Mouse (Mus musculus) embryonic facial prominence, embryonic 15.5 days (tissue): ENCODE results near the gene Tcp11. TPM values are rescaled to one million over a fixed set of nuclear protein-coding genes. Genes with fewer than 3 reads are reported as not detected.

Source experiments
- ATAC-seq: fragments of 200-750 bp; cut with Nextera tagmentation; 2 replicates; pipeline ENCODE4 v1.8.0; 2017; ENCODE audit warnings: low read depth, moderate TSS enrichment; ENCODE audit not compliant: insufficient number of reproducible peaks, low FRiP score, low TSS enrichment
- H3K27ac ChIP-seq: fragments of 300-500 bp; sonication (generic); replicated peaks from 2 replicates; pipeline ENCODE4 v1.5.1; 2015; ENCODE audit warnings: mild to moderate bottlenecking, inconsistent platforms
- H3K27me3 ChIP-seq: fragments of 300-500 bp; sonication (generic); 2 replicates; pipeline ENCODE4 v1.6.1; 2015; ENCODE audit warnings: inconsistent platforms
- H3K36me3 ChIP-seq: fragments of 300-500 bp; sonication (generic); 2 replicates; pipeline ENCODE4 v1.6.1; 2015; ENCODE audit warnings: mild to moderate bottlenecking, inconsistent platforms
- H3K4me1 ChIP-seq: fragments of 300-500 bp; sonication (generic); 2 replicates; pipeline ENCODE4 v1.6.1; 2015; ENCODE audit warnings: inconsistent platforms
- H3K4me2 ChIP-seq: fragments of 300-500 bp; sonication (generic); replicated peaks from 2 replicates; pipeline ENCODE4 v1.6.1; 2015; ENCODE audit warnings: mild to moderate bottlenecking, inconsistent platforms
- H3K4me3 ChIP-seq: fragments of 300-500 bp; sonication (generic); replicated peaks from 2 replicates; pipeline ENCODE4 v1.5.1; 2015; ENCODE audit warnings: mild to moderate bottlenecking, inconsistent platforms
- H3K9ac ChIP-seq: fragments of 300-500 bp; sonication (generic); 2 replicates; pipeline ENCODE4 v1.6.1; 2015; ENCODE audit warnings: inconsistent platforms
- H3K9me3 ChIP-seq: fragments of 300-500 bp; sonication (generic); replicated peaks from 2 replicates; pipeline ENCODE4 v1.6.1; 2016; ENCODE audit warnings: inconsistent platforms
- WGBS: fragments of 180-500 bp; shearing (Covaris S2); methylation state at CpG from one replicate; pipeline ENCODE4 v1.1.7; 2015; 5-methylcytosine and 5-hydroxymethylcytosine counted together
- polyA plus RNA-seq: library from polyadenylated mRNA; unstranded; fragments of >200 nt; fragmentation: Nextera tagmentation; extraction: Ambion mirVana; gene quantifications from 2 replicates; pipeline ENCODE4 v1.2.1, GENCODE M21; 2015

Gene Tcp11
- polyA plus RNA-seq, 1 experiment from 2014 or later: 9.0 TPM

GRCm38 (mm10) chr17:28104416-28104815 lies 24.0 kb upstream of the Tcp11 start:
- Histone ChIP-seq H3K9me3 (no peaks in the 10 kb centered on the region), H3K4me2 (no peak overlapping the region), H3K36me3 (no peaks in the 10 kb centered on the region), H3K4me3 (no peak overlapping the region), H3K9ac (no peak overlapping the region), H3K4me1 (peaks cover 12% of the 10 kb centered on the region), H3K27ac (no peak overlapping the region), H3K27me3 (no peaks in the 10 kb centered on the region)
- WGBS: 70% methylated on average over 6 of the region's 6 CpGs
- ATAC-seq: no peak

DNA sequence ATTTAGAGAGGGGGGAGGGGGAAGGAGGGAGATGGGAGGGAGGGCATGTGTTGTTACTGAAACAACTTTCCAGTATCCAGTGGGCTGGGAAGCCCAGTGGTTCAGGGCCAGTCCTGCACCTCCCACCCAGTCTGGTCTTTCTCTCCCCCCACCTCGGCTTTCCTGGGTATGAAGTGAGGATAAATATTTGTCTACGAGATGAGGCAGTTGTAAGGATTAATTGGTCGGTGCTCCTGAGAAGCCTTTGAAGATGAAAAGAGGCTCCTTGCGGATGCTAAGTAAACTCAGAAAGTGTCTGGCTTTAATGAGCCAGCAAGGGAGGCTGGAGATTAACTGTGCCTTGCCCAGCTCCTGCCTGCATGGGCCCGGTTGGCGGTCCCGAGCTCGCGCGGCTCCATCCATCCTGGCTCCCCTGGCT lies 21.5 kb upstream of the Tcp11 start:
- WGBS: 29% methylated on average over 10 of the region's 10 CpGs
- no peak for ATAC-seq
- H3K36me3 ChIP-seq: no peaks in the 10 kb centered on the region
- no peak overlapping the region for H3K4me2 ChIP-seq
- no peak overlapping the region for H3K9ac ChIP-seq
- H3K4me3 ChIP-seq: no peak overlapping the region
- H3K4me1 ChIP-seq: peaks cover 27% of the 10 kb centered on the region
- H3K27me3 ChIP-seq: no peaks in the 10 kb centered on the region
- H3K27ac ChIP-seq: no peak overlapping the region
- no peaks in the 10 kb centered on the region for H3K9me3 ChIP-seq

DNA sequence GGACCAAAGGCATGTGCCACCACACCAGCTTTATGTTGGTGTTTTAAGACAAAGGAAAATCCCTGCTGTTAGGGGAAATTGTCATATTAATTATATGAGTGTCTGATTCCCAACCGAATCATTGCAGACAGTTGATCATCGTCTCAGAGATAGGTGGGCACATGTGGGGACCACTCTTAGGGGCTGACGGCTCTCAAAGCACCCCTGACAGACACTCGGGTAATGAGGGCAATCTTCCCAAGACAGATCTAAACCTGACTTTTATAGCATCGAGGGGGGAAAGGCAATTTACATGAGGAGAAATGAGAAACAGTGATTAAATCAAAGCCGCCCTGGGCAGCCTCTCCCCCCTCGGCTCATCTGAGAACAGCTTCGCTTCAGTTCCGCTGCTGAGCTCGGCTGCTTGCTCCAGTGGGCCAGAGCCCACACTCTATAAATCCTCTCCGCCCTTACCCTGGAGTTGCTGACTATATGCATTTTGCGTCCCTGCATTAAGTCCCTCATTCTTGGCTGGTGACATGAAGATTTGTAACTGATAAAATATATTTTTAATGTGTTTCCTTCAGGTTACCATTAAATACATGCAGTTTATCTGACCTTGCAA lies 20.9 kb upstream of the Tcp11 start:
- H3K27ac ChIP-seq: no peak overlapping the region

GRCm38 (mm10) chr17:28100669-28101068 lies 20.2 kb upstream of the Tcp11 start:
- no peaks in the 10 kb centered on the region for H3K36me3 ChIP-seq
- H3K4me1 ChIP-seq: peaks cover 34% of the 10 kb centered on the region
- no peak overlapping the region for H3K9ac ChIP-seq
- no peak overlapping the region for H3K27ac ChIP-seq
- H3K4me3 ChIP-seq: no peak overlapping the region
- H3K4me2 ChIP-seq: no peak overlapping the region
- WGBS: 83% methylated on average over 1 of the region's 1 CpGs
- ATAC-seq: no peak
- H3K27me3 ChIP-seq: no peaks in the 10 kb centered on the region
- H3K9me3 ChIP-seq: no peaks in the 10 kb centered on the region

More for the DNA sequence above, 20.9 kb upstream of the Tcp11 start:
- Histone ChIP-seq H3K9ac (no peak overlapping the region), H3K27me3 (no peaks in the 10 kb centered on the region), H3K4me3 (no peak overlapping the region), H3K36me3 (no peaks in the 10 kb centered on the region), H3K9me3 (no peaks in the 10 kb centered on the region), H3K4me1 (peaks cover 32% of the 10 kb centered on the region), H3K4me2 (no peak overlapping the region)
- no peak for ATAC-seq
- 27% methylated on average over 12 of the region's 12 CpGs for WGBS

- ATAC-seq: no peak
- no peaks in the 10 kb centered on the region for H3K27me3 ChIP-seq
- 29% methylated on average over 3 of the region's 3 CpGs for WGBS
- H3K36me3 ChIP-seq: no peaks in the 10 kb centered on the region
- H3K9me3 ChIP-seq: no peaks in the 10 kb centered on the region
- no peak overlapping the region for H3K9ac ChIP-seq
- H3K4me2 ChIP-seq: no peak overlapping the region
- H3K4me1 ChIP-seq: peaks cover 34% of the 10 kb centered on the region
- no peak overlapping the region for H3K27ac ChIP-seq
- no peak overlapping the region for H3K4me3 ChIP-seq
Observed at GRCm38 (mm10) chr17:28099086-28099485, 18.6 kb upstream of the Tcp11 start.

DNA sequence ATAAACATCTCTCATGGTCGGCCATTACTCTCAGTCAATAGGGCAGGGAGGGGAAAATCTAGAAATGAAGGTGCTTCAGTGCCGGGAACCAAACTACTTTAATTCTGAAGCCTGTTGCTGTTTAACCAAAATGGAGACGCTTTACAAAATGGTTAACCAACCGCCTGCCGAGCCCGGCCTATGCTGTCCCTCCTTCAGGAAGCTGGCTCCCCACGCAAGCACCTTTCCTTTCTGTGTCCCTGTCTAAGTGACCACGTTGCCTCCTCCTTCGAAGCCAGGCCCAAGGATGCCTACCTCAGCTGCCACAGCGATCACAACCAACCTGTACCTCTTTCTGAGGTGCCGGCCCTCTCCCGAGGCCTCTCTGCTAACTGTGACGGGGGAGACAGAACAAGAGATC lies 16.9 kb upstream of the Tcp11 start:
- Histone ChIP-seq H3K4me3 (no peak overlapping the region), H3K36me3 (no peaks in the 10 kb centered on the region), H3K9ac (no peak overlapping the region), H3K4me1 (peaks cover 34% of the 10 kb centered on the region), H3K27ac (no peak overlapping the region), H3K4me2 (no peak overlapping the region), H3K27me3 (no peaks in the 10 kb centered on the region), H3K9me3 (no peaks in the 10 kb centered on the region)
- 85% methylated on average over 13 of the region's 13 CpGs for WGBS
- ATAC-seq: no peak

GRCm38 (mm10) chr17:28096418-28096817 lies 16.0 kb upstream of the Tcp11 start:
- WGBS: 63% methylated on average over 10 of the region's 10 CpGs
- H3K27ac ChIP-seq: no peak overlapping the region
- peaks cover 26% of the 10 kb centered on the region for H3K4me1 ChIP-seq
- H3K27me3 ChIP-seq: no peaks in the 10 kb centered on the region
- no peaks in the 10 kb centered on the region for H3K36me3 ChIP-seq
- H3K4me2 ChIP-seq: no peak overlapping the region
- no peak for ATAC-seq
- no peaks in the 10 kb centered on the region for H3K9me3 ChIP-seq
- no peak overlapping the region for H3K4me3 ChIP-seq
- H3K9ac ChIP-seq: no peak overlapping the region

DNA sequence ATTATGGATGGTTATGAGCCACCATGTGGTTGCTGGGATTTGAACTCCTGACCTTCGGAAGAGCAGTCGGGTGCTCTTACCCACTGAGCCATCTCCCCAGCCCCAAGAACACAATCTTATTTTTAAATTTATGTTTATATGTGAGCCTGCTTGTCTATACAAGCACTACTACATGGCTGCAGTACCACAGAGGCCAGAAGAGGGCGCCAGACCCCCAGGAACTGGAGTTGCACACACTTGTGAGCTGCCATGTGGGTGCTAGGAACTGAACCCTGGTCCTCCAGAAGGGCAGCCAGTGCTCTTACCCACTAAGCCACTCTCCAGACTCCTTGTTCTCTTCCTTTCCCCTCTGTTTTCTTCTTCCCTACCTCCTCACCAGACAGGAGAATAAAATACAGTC lies 13.4 kb upstream of the Tcp11 start:
- ATAC-seq: no peak
- H3K4me1 ChIP-seq: peaks cover 19% of the 10 kb centered on the region
- 83% methylated on average over 3 of the region's 3 CpGs for WGBS
- H3K4me3 ChIP-seq: no peak overlapping the region
- H3K27me3 ChIP-seq: no peaks in the 10 kb centered on the region
- no peaks in the 10 kb centered on the region for H3K9me3 ChIP-seq
- H3K36me3 ChIP-seq: no peaks in the 10 kb centered on the region
- no peak overlapping the region for H3K27ac ChIP-seq
- H3K4me2 ChIP-seq: no peak overlapping the region
- no peak overlapping the region for H3K9ac ChIP-seq

DNA sequence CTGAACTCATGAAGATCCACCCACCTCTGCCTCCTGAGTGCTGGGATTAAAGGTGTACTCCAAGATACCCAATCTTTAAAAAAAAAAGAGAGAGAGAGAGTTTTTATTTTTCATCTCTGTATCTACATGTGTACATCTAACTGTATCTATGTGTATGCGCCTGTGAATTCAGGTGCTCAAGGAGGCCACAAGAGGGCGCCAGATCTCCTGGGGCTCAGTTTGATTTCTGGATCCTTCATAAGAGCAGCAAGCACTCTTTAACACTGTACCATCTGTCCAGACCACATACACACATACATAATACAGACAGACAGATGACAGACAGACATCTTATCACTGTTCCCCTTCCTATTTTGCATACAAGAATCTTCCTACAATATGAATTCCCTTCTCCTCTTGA lies 11.9 kb upstream of the Tcp11 start:
- no peak overlapping the region for H3K9ac ChIP-seq
- no peak for ATAC-seq
- no peak overlapping the region for H3K27ac ChIP-seq
- 89% methylated on average over 2 of the region's 2 CpGs for WGBS
- no peaks in the 10 kb centered on the region for H3K36me3 ChIP-seq
- no peak overlapping the region for H3K4me3 ChIP-seq
- H3K27me3 ChIP-seq: no peaks in the 10 kb centered on the region
- peaks cover 10% of the 10 kb centered on the region for H3K4me1 ChIP-seq
- no peak overlapping the region for H3K4me2 ChIP-seq
- no peaks in the 10 kb centered on the region for H3K9me3 ChIP-seq

DNA sequence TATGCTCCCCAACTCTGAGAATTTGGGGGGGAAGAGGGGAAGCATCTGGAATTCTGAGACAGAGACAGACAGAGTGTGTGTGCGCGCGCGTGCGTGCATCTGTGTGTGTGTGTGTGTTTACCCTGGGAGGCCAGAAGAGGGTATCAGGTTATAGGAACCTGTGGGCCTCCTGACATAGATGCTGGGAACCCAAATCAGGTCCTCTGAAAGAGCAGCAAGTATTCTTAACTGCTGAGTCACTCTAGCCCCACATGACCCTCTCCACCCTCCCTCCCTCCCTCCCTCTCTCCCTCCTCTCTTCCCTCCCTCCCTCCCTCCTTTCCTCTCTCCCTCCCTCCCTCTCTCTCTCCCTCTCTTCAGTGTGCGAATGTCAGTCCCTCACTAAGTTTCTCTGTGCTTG lies 8.3 kb upstream of the Tcp11 start:
- Histone ChIP-seq H3K4me2 (no peak overlapping the region), H3K27ac (no peak overlapping the region), H3K27me3 (no peaks in the 10 kb centered on the region), H3K9ac (no peak overlapping the region), H3K9me3 (no peaks in the 10 kb centered on the region), H3K4me1 (peaks cover 13% of the 10 kb centered on the region; the same call in 1 of the 2 replicates), H3K36me3 (no peaks in the 10 kb centered on the region), H3K4me3 (no peak overlapping the region)
- ATAC-seq: no peak
- 92% methylated on average over 6 of the region's 6 CpGs for WGBS

- no peaks in the 10 kb centered on the region for H3K27me3 ChIP-seq
- H3K4me2 ChIP-seq: no peak overlapping the region
- H3K4me3 ChIP-seq: no peak overlapping the region
- WGBS: 26% methylated on average over 5 of the region's 5 CpGs
- H3K27ac ChIP-seq: no peak overlapping the region
- peaks cover 13% of the 10 kb centered on the region; the same call in 1 of the 2 replicates for H3K4me1 ChIP-seq
- no peak overlapping the region for H3K9ac ChIP-seq
- H3K36me3 ChIP-seq: no peaks in the 10 kb centered on the region
- no peak for ATAC-seq
- H3K9me3 ChIP-seq: no peaks in the 10 kb centered on the region
Observed at GRCm38 (mm10) chr17:28087430-28087829, 7.0 kb upstream of the Tcp11 start.

DNA sequence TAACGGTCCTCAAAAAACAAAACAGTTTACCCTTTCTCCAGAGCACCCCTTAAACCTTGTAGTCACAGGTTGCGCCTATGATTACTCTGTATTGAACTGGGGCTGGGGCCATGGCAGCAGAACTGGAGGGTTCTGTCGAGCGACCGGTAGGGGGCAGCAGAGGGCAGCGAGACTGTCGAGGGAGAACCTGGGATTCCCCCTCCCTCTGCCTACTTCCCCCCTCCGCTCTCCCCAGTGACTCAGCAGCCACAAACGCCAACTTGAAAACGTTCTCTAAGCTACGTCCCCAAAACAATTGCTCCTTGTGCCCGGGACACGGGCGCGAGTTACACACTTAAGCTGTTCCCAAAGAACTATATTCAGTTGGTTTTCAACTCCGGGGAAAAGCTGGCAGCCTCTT lies 4.5 kb upstream of the Tcp11 start:
- Histone ChIP-seq H3K27ac (0 out of 2 replicates have a peak overlapping the region, but pooled peaks have one; percentile 17), H3K9ac (no peak overlapping the region), H3K36me3 (no peaks in the 10 kb centered on the region), H3K27me3 (no peaks in the 10 kb centered on the region), H3K9me3 (no peaks in the 10 kb centered on the region), H3K4me2 (peak overlapping the region; percentile 45), H3K4me1 (peaks cover 19% of the 10 kb centered on the region), H3K4me3 (peak overlapping the region; percentile 23)
- under 1% methylated on average over 16 of the region's 16 CpGs for whole genome bisulfite sequencing
- peak; percentile 73 for ATAC-seq
